Mouse (Mus musculus): ENCODE data around the gene Adtrp. TPM values are rescaled to one million over a fixed set of nuclear protein-coding genes. Genes with fewer than 3 reads are reported as not detected.

Adtrp gene
- polyA plus RNA-seq, 1 experiment = not detected

DNA sequence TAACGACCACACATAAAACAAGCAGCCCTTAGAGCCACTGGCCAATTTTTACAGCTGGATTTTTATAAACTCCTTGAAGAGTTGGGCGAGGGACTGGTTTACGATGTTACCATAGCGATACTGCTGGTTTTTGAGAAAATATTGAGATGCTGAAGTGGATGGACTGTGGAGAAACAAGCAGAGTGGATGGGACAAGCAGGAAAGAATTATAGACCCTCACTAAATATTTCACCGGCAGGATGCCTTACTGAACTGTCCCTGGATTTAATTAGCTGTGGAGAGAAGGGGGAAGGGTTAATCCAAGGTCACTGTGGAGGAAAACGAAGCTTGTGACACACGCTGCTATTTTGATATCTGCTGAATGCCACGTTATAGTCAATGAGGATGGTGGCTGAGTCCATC is 24.7 kb upstream of the Adtrp start:
- no peaks in the 10 kb centered on the region for H3K36me3 ChIP-seq (replicated peaks; ENCODE audit: low read length)
- H3K9me3 ChIP-seq = no peaks in the 10 kb centered on the region
- H3K4me1 ChIP-seq = no peaks in the 10 kb centered on the region
- TF ChIP-seq FLI1 (IDR thresholded peaks at IDR 0.05; ENCODE audit: low read length) (no peak), GATA1 (IDR thresholded peaks at IDR 0.05; ENCODE audit: borderline replicate concordance, low read length) (no peak)
- H3K27me3 ChIP-seq (replicated peaks) = no peaks in the 10 kb centered on the region
- H3K4me3 ChIP-seq (replicated peaks) = no peak overlapping the region

DNA sequence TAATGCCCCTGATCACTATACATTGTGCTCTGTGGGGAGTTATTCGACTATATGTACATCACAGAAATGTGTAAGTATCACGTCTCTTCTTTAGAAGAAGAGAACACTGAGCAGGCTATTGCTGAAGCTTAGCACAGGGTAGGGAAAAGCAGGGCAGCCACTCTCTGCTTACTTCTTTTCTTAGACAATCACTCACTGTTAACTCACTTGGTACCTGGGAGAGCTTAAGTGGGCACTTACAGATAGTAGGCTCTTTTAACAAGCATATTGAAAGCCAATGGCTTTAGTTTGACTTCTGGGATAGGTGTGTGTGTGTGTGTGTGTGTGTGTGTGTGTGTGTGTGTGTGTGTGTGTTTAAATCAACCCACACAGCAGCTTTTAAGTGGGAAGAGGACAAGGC is 20.0 kb upstream of the Adtrp start:
- no peaks in the 10 kb centered on the region for H3K4me1 ChIP-seq
- H3K27me3 ChIP-seq (replicated peaks) = no peaks in the 10 kb centered on the region
- H3K9me3 ChIP-seq = 0 out of 2 replicates have a peak, but pooled peaks cover 2% of the 10 kb centered on the region
- TF ChIP-seq FLI1 (IDR thresholded peaks at IDR 0.05; ENCODE audit: low read length) = no peak
- TF ChIP-seq GATA1 (IDR thresholded peaks at IDR 0.05; ENCODE audit: borderline replicate concordance, low read length) = no peak
- H3K36me3 ChIP-seq (replicated peaks; ENCODE audit: low read length) = no peaks in the 10 kb centered on the region
- no peak overlapping the region for H3K4me3 ChIP-seq (replicated peaks)

DNA sequence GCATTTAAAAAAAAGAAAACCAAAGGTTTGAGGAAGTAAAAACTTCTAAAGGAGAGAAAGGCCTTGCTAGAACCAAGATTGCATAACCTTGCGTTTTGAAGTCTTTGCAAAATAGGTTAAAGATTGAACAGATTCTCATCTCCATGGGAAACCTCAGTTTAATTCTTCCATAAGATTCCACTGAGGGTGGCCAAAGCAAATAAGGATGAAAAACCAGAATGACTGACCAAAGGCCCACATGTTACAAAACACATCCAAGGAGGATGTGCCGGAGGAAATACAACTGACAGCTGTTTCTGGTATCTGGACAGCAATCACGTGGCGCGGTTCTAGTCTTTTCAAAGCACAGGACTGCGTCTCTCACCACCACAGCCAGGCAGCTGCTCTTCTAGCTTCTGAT is 18.1 kb upstream of the Adtrp start:
- Histone ChIP-seq H3K4me3 (replicated peaks) (no peak overlapping the region), H3K27me3 (replicated peaks) (no peaks in the 10 kb centered on the region), H3K9me3 (0 out of 2 replicates have a peak, but pooled peaks cover 4% of the 10 kb centered on the region), H3K4me1 (no peaks in the 10 kb centered on the region), H3K36me3 (replicated peaks; ENCODE audit: low read length) (no peaks in the 10 kb centered on the region)
- TF ChIP-seq FLI1 (IDR thresholded peaks at IDR 0.05; ENCODE audit: low read length) (no peak), GATA1 (IDR thresholded peaks at IDR 0.05; ENCODE audit: borderline replicate concordance, low read length) (no peak)

DNA sequence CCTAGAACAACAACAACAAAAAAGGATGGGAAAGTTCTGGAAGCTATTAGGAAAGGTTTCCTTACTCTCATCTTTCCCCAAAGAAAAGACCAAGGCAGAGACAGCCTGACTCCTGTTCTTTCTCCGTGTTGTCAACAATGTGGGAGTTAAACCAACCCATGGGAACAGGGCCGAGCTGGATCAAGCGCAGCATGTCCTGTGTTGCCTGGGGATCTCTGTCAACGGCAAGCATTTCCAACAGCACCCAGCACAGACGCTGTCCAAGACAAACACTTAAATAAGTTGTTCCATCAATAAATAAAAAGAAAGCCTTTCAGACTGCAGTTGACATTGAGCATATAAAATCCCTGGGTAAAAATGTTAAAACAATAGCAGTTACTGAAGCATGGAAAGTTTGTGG is 17.6 kb upstream of the Adtrp start:
- Histone ChIP-seq H3K36me3 (replicated peaks; ENCODE audit: low read length) (no peaks in the 10 kb centered on the region), H3K27me3 (replicated peaks) (no peaks in the 10 kb centered on the region), H3K9me3 (0 out of 2 replicates have a peak, but pooled peaks cover 6% of the 10 kb centered on the region), H3K4me3 (replicated peaks) (no peak overlapping the region), H3K4me1 (no peaks in the 10 kb centered on the region)
- no peak for TF ChIP-seq GATA1 (IDR thresholded peaks at IDR 0.05; ENCODE audit: borderline replicate concordance, low read length)
- no peak for TF ChIP-seq FLI1 (IDR thresholded peaks at IDR 0.05; ENCODE audit: low read length)

GRCm38 (mm10) chr13:41860603-41861405 is 13.3 kb upstream of the Adtrp start:
- Histone ChIP-seq H3K4me3 (replicated peaks) (no peak overlapping the region), H3K9me3 (peaks cover 8% of the 10 kb centered on the region; the same call in 1 of the 2 replicates), H3K36me3 (replicated peaks; ENCODE audit: low read length) (no peaks in the 10 kb centered on the region), H3K27me3 (replicated peaks) (no peaks in the 10 kb centered on the region), H3K4me1 (no peaks in the 10 kb centered on the region)
- no peak for TF ChIP-seq GATA1 (IDR thresholded peaks at IDR 0.05; ENCODE audit: borderline replicate concordance, low read length)
- no peak for TF ChIP-seq FLI1 (IDR thresholded peaks at IDR 0.05; ENCODE audit: low read length)

DNA sequence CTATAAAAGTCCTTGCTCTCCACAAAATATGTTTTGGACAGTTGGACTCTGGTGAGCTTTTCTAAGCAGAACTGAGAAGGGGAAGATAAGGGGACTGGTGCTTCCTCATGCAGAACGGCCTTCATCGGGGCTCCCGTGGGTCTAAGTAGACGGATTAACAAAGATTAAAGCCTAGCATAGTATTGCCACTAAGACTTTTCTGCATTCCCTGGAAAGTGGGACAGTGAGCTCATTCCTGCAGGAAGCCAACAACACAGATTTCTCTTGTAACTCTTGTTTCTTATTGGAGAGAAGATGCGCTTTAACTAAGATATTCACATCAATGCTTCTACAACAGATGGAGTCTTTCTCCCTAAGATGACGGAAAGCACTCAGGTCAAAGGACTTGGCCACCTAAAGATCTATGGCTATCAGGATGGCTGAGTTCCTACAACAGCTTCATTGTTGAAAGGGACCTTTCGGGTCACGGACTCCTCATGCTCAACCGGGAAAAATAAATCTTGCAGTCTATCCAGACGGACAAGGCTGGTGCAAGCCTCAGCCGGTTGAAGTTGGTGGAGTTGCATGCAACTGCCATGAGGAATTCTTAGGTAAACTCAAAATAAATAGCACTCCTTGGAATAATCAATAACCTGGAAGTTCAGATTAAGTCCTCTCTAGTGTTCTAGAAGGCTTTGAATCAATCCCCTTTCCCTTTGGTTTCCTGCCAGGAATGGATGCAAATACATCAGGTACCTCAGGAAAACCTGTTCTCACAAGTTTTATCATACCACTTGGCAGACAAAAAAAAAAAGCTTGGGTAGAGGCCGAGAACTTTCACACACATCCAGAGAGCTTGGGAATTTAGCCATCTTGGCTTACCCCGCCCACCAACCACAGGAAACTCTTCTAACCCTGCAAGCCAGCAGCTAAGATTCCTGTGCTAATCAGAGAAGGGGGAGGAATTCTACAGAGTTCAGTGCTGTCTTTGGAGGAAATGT is 8.0 kb upstream of the Adtrp start:
- H3K4me1 ChIP-seq = no peaks in the 10 kb centered on the region
- no peak for TF ChIP-seq GATA1 (IDR thresholded peaks at IDR 0.05; ENCODE audit: borderline replicate concordance, low read length)
- no peak for TF ChIP-seq FLI1 (IDR thresholded peaks at IDR 0.05; ENCODE audit: low read length)

DNA sequence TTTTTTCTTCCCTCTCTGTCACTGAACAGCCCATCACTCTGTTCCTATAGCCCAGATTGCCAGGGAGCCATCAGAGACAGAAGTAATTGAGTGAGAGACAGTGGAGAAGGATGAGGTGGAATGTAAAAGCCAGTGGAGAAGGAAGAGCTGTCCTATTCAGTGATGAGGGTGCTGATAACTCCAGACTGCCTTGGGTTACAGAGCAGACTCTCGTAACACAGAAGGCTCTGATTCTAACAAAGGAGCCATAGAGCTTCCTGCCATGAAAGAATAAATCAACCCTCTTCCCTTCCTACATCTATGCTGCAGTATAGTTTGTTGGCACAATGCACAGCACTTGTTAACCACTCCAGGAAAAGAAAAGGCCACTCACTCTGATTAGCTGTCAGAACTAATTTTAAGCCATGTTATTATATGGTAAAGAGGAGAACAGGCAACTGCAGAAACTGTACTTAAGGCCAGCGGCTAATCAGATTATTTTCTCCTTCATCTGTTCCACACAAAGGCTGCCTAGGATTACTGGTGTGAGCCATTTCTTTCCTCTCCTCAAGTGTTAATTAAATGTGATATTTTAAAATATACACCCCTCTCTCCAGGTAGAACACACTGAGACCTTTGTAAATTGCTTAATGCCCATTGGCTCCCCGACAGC is 3.4 kb upstream of the Adtrp start:
- TF ChIP-seq GATA1 (IDR thresholded peaks at IDR 0.05; ENCODE audit: borderline replicate concordance, low read length) = no peak
- TF ChIP-seq FLI1 (IDR thresholded peaks at IDR 0.05; ENCODE audit: low read length) = no peak
- Histone ChIP-seq H3K4me3 (replicated peaks) (no peak overlapping the region), H3K27me3 (replicated peaks) (peaks cover 2% of the 10 kb centered on the region), H3K9me3 (0 out of 2 replicates have a peak, but pooled peaks cover 3% of the 10 kb centered on the region), H3K36me3 (replicated peaks; ENCODE audit: low read length) (no peaks in the 10 kb centered on the region), H3K4me1 (no peaks in the 10 kb centered on the region)

More for the DNA sequence above, 8.0 kb upstream of the Adtrp start:
- Histone ChIP-seq H3K4me3 (replicated peaks) (no peak overlapping the region), H3K36me3 (replicated peaks; ENCODE audit: low read length) (no peaks in the 10 kb centered on the region), H3K9me3 (peaks cover 6% of the 10 kb centered on the region; the same call in 1 of the 2 replicates), H3K27me3 (replicated peaks) (no peaks in the 10 kb centered on the region)

- H3K4me3 ChIP-seq (replicated peaks) = no peak overlapping the region
- H3K4me1 ChIP-seq = no peaks in the 10 kb centered on the region
- H3K9me3 ChIP-seq = 0 out of 2 replicates have a peak, but pooled peaks cover 5% of the 10 kb centered on the region
- no peaks in the 10 kb centered on the region for H3K36me3 ChIP-seq (replicated peaks; ENCODE audit: low read length)
- no peak for TF ChIP-seq GATA1 (IDR thresholded peaks at IDR 0.05; ENCODE audit: borderline replicate concordance, low read length)
- TF ChIP-seq FLI1 (IDR thresholded peaks at IDR 0.05; ENCODE audit: low read length) = no peak
- H3K27me3 ChIP-seq (replicated peaks) = peaks cover 2% of the 10 kb centered on the region
Measured at GRCm38 (mm10) chr13:41846516-41846915, 968 bp downstream of the Adtrp start.

DNA sequence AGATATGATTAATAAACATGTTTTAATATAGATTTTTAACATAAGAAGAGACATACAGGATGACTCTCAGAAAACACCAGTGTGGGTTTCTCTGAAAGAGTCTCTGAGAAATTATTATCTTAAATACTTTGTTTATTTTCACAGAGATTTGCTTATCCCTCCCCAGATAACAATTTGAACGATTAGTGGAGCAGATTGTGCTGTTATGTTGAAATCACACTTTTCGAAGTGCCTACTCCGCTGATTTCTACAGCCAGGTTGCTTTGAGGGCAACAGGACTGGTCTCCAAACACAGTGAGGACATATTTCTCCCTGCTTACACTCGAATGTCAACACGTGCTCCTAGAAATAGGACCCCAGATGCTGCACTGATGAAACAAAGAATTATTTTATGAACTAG is 2.5 kb downstream of the Adtrp start:
- Histone ChIP-seq H3K4me3 (replicated peaks) (no peak overlapping the region), H3K4me1 (no peaks in the 10 kb centered on the region), H3K27me3 (replicated peaks) (peaks cover 2% of the 10 kb centered on the region), H3K36me3 (replicated peaks; ENCODE audit: low read length) (no peaks in the 10 kb centered on the region), H3K9me3 (peaks cover 5% of the 10 kb centered on the region; the same call in 1 of the 2 replicates)
- TF ChIP-seq FLI1 (IDR thresholded peaks at IDR 0.05; ENCODE audit: low read length) (no peak), GATA1 (IDR thresholded peaks at IDR 0.05; ENCODE audit: borderline replicate concordance, low read length) (no peak)
